Mouse (Mus musculus) MEL (cell line): ENCODE measurements around the gene Pknox2. TPM values are rescaled to one million over a fixed set of nuclear protein-coding genes. Genes with fewer than 3 reads are reported as not detected.

ENCODE experiments used
- DNase-seq: peaks from one replicate; pipeline ENCODE4 v3.0.0; 2011; ENCODE audit warnings: low read depth, low spot score
- H3K27ac ChIP-seq: 2 replicates; pipeline ENCODE4 v1.5.1; 2012; ENCODE audit warnings: low read depth, mild to moderate bottlenecking, control low read depth, low read length, moderate library complexity; ENCODE audit not compliant: control insufficient read depth
- H3K27me3 ChIP-seq, 2 experiments: fragments of 150-350 bp in 1 of 2; sonication (generic) in 1 of 2; 2 replicates each; pipeline ENCODE4 v1.6.1; 2012; ENCODE audit warnings: low read length in 2 of 2, mild to moderate bottlenecking in 2 of 2, improper control_type of control experiment in 1 of 2, moderate library complexity in 1 of 2; ENCODE audit not compliant: insufficient read depth in 2 of 2, control insufficient read depth in 1 of 2
- H3K36me3 ChIP-seq, 2 experiments: 2 replicates each; pipeline ENCODE4 v1.6.1; 2012 to 2014; ENCODE audit warnings: low read length in 2 of 2, improper control_type of control experiment in 1 of 2, inconsistent platforms in 1 of 2, mild to moderate bottlenecking in 1 of 2; ENCODE audit not compliant: insufficient read depth in 2 of 2, control insufficient read depth in 1 of 2
- H3K4me1 ChIP-seq, 2 experiments: fragments of 150-350 bp in 1 of 2; sonication (generic) in 1 of 2; 2 replicates each; pipeline ENCODE4 v1.6.1; 2012; ENCODE audit warnings: low read length in 2 of 2, improper control_type of control experiment in 1 of 2, mild to moderate bottlenecking in 1 of 2; ENCODE audit not compliant: insufficient read depth in 2 of 2, control insufficient read depth in 1 of 2
- H3K4me3 ChIP-seq, 2 experiments: fragments of 150-350 bp in 1 of 2; sonication (generic) in 1 of 2; 2 replicates each; pipeline ENCODE4 v1.5.1; 2012; ENCODE audit warnings: low read depth in 2 of 2, low read length in 2 of 2, mild to moderate bottlenecking in 2 of 2, moderate library complexity in 2 of 2, control low read depth in 1 of 2, improper control_type of control experiment in 1 of 2; ENCODE audit not compliant: control insufficient read depth in 1 of 2, insufficient read depth in 1 of 2
- H3K79me2 ChIP-seq: 2 replicates; pipeline ENCODE4 v1.6.1; 2012; ENCODE audit warnings: mild to moderate bottlenecking, low read length, moderate library complexity; ENCODE audit not compliant: control insufficient read depth, poor library complexity, insufficient read depth
- H3K9ac ChIP-seq: 2 replicates; pipeline ENCODE4 v1.6.1; 2012; ENCODE audit warnings: low read depth, mild to moderate bottlenecking, control low read depth, low read length, moderate library complexity; ENCODE audit not compliant: control insufficient read depth, poor library complexity, severe bottlenecking
- H3K9me3 ChIP-seq: fragments of 150-350 bp; sonication (generic); replicated peaks from 2 replicates; pipeline ENCODE4 v1.6.1; 2012; ENCODE audit warnings: mild to moderate bottlenecking, low read length, improper control_type of control experiment, moderate library complexity; ENCODE audit not compliant: insufficient read depth
- CHD1 ChIP-seq: IDR thresholded peaks from 2 replicates; pipeline ENCODE4 v1.6.1; 2012; ENCODE audit warnings: low read depth, mild to moderate bottlenecking, inconsistent platforms, low read length, improper control_type of control experiment
- CHD2 ChIP-seq: IDR thresholded peaks from 2 replicates; pipeline ENCODE4 v1.6.1; 2011; ENCODE audit warnings: low read length, improper control_type of control experiment
- CTCF ChIP-seq, 3 experiments: IDR thresholded peaks in 2 of 3; conservative IDR thresholded peaks in 1 of 3; 2 replicates each; pipeline ENCODE4 v1.5.1; 2011 to 2012; ENCODE audit warnings: low read length in 3 of 3, low read depth in 2 of 3, mild to moderate bottlenecking in 2 of 3, improper control_type of control experiment in 1 of 3, inconsistent platforms in 1 of 3, mixed read lengths in 1 of 3, moderate library complexity in 1 of 3; ENCODE audit not compliant: control insufficient read depth in 1 of 3, insufficient read depth in 1 of 3, poor library complexity in 1 of 3, severe bottlenecking in 1 of 3
- ELF1 ChIP-seq: IDR thresholded peaks from 2 replicates; pipeline ENCODE4 v1.6.1; 2014; ENCODE audit warnings: low read depth, mild to moderate bottlenecking, inconsistent platforms, low read length, improper control_type of control experiment, moderate library complexity
- EP300 ChIP-seq, 2 experiments: IDR thresholded peaks; 2 replicates each; pipeline ENCODE4 v1.6.1; 2011; ENCODE audit warnings: improper control_type of control experiment in 2 of 2, low read length in 2 of 2, low read depth in 1 of 2, mild to moderate bottlenecking in 1 of 2
- GABPA ChIP-seq: IDR thresholded peaks from 2 replicates; pipeline ENCODE4 v1.6.1; 2012; ENCODE audit warnings: low read depth, mild to moderate bottlenecking, inconsistent platforms, low read length, improper control_type of control experiment, moderate library complexity
- KAT2A ChIP-seq: conservative IDR thresholded peaks from 2 replicates; pipeline ENCODE4 v1.6.1; 2012; ENCODE audit warnings: low read depth, low read length, improper control_type of control experiment, inconsistent platforms
- MAFK ChIP-seq: IDR thresholded peaks from 2 replicates; pipeline ENCODE4 v1.6.1; 2011; ENCODE audit warnings: low read depth, mild to moderate bottlenecking, low read length, improper control_type of control experiment, borderline replicate concordance
- MAX ChIP-seq: IDR thresholded peaks from 2 replicates; pipeline ENCODE4 v1.6.1; 2011; ENCODE audit warnings: low read length, improper control_type of control experiment
- MEF2A ChIP-seq: IDR thresholded peaks from 2 replicates; pipeline ENCODE4 v1.6.1; 2014; ENCODE audit warnings: low read depth, mild to moderate bottlenecking, inconsistent platforms, low read length, improper control_type of control experiment; ENCODE audit not compliant: poor library complexity, insufficient replicate concordance, severe bottlenecking; ENCODE audit errors: extremely low read depth
- MXI1 ChIP-seq: IDR thresholded peaks from 2 replicates; pipeline ENCODE4 v1.6.1; 2011; ENCODE audit warnings: mild to moderate bottlenecking, low read depth, low read length, improper control_type of control experiment
- MYC ChIP-seq: IDR thresholded peaks from 2 replicates; pipeline ENCODE4 v1.6.1; 2011; ENCODE audit warnings: low read depth, mild to moderate bottlenecking, low read length, improper control_type of control experiment, moderate library complexity
- NELFE ChIP-seq: IDR thresholded peaks from 2 replicates; pipeline ENCODE4 v1.6.1; 2011; ENCODE audit warnings: low read depth, low read length, improper control_type of control experiment
- NRF1 ChIP-seq: IDR thresholded peaks from 2 replicates; pipeline ENCODE4 v1.6.1; 2014; ENCODE audit warnings: low read depth, mild to moderate bottlenecking, inconsistent platforms, low read length, improper control_type of control experiment, moderate library complexity; ENCODE audit not compliant: poor library complexity, insufficient read depth, severe bottlenecking
- POLR2A ChIP-seq, 2 experiments: IDR thresholded peaks; 2 replicates each; pipeline ENCODE4 v1.6.1; 2011 to 2012; ENCODE audit warnings: low read length in 2 of 2, mild to moderate bottlenecking in 2 of 2, control low read depth in 1 of 2, improper control_type of control experiment in 1 of 2, low read depth in 1 of 2, moderate library complexity in 1 of 2; ENCODE audit not compliant: control insufficient read depth in 1 of 2, insufficient read depth in 1 of 2, poor library complexity in 1 of 2
- POLR2AphosphoS2 ChIP-seq: IDR thresholded peaks from 2 replicates; pipeline ENCODE4 v1.6.1; 2011; ENCODE audit warnings: low read length, improper control_type of control experiment
- RAD21 ChIP-seq: IDR thresholded peaks from 2 replicates; pipeline ENCODE4 v1.6.1; 2011; ENCODE audit warnings: mild to moderate bottlenecking, low read depth, low read length, improper control_type of control experiment
- RCOR1 ChIP-seq: IDR thresholded peaks from 2 replicates; pipeline ENCODE4 v1.6.1; 2012; ENCODE audit warnings: low read depth, mild to moderate bottlenecking, inconsistent platforms, low read length, improper control_type of control experiment
- SIN3A ChIP-seq: IDR thresholded peaks from 2 replicates; pipeline ENCODE4 v1.6.1; 2012; ENCODE audit warnings: low read length, improper control_type of control experiment, inconsistent platforms
- SMC3 ChIP-seq: IDR thresholded peaks from 2 replicates; pipeline ENCODE4 v1.6.1; 2011; ENCODE audit warnings: low read depth, low read length, improper control_type of control experiment
- TBP ChIP-seq: IDR thresholded peaks from 2 replicates; pipeline ENCODE4 v1.8.0; 2011; ENCODE audit warnings: low read depth, low read length, improper control_type of control experiment
- ZC3H11A ChIP-seq: IDR thresholded peaks from 2 replicates; pipeline ENCODE4 v1.6.1; 2012; ENCODE audit warnings: low read depth, mild to moderate bottlenecking, inconsistent platforms, low read length, improper control_type of control experiment
- ZKSCAN1 ChIP-seq: IDR thresholded peaks from 2 replicates; pipeline ENCODE4 v1.6.1; 2012; ENCODE audit warnings: low read depth, mild to moderate bottlenecking, inconsistent platforms, low read length, improper control_type of control experiment, moderate library complexity
- ZMIZ1 ChIP-seq: IDR thresholded peaks from 2 replicates; pipeline ENCODE4 v1.6.1; 2012; ENCODE audit warnings: low read depth, mild to moderate bottlenecking, inconsistent platforms, low read length, improper control_type of control experiment, moderate library complexity
- ZNF384 ChIP-seq: IDR thresholded peaks from 2 replicates; pipeline ENCODE4 v1.6.1; 2012; ENCODE audit warnings: low read depth, mild to moderate bottlenecking, inconsistent platforms, low read length, improper control_type of control experiment
- polyA plus RNA-seq, 2 experiments: library from polyadenylated mRNA; stranded (reverse) in 1 of 2; unstranded in 1 of 2; fragments of >175 nt in 1 of 2; fragments of >200 nt in 1 of 2; gene quantifications; 2 replicates each; pipeline versions ENCODE4 v1.2.1 to v1.2.4; 2012; ENCODE audit warnings: low replicate concordance in 2 of 2, low read depth in 1 of 2; ENCODE audit not compliant: insufficient read length in 2 of 2, insufficient read depth in 1 of 2, missing spikeins in 1 of 2
- total RNA-seq: library from RNA; depleted of rRNA; stranded (reverse); fragments of 300-350 nt; gene quantifications from 2 replicates; pipeline ENCODE4 v1.2.3, GENCODE M21; 2012

Gene Pknox2
- total and polyA plus RNA-seq, 3 experiments = not detected

DNA sequence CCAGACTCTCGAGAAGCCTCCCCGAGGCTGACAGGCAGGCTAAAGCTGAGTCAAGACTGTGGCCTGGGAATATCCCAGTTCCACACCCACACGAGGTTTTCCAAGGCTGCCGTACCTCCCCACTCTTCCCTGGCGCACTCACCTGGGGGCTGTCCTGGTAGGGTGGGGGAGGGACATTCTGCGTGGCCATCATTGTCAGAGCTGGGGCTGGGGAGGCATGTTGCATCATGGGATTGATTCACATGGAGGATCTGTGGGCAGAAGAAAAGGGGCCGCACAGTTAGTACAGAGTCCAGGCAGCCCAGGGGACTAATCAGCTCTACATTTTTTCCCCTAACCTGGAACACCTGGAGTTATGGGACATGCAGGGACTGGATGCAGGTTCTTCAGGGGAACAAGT lies 179.0 kb downstream of the Pknox2 start:
- Histone ChIP-seq H3K27me3 (no peaks in the 10 kb centered on the region; a peak in 1 of 4 replicates), H3K27ac (no peak overlapping the region), H3K36me3 (no peaks in the 10 kb centered on the region), H3K79me2 (no peaks in the 10 kb centered on the region), H3K4me1 (no peaks in the 10 kb centered on the region), H3K9ac (no peak overlapping the region), H3K4me3 (no peak overlapping the region), H3K9me3 (no peaks in the 10 kb centered on the region)
- no peak for DNase-seq
- no peak for TF ChIP-seq SMC3
- no peak for TF ChIP-seq KAT2A
- TF ChIP-seq MXI1 = no peak
- no peak for TF ChIP-seq ZNF384
- no peak for TF ChIP-seq POLR2A (IDR thresholded peaks at IDR 0.05; ENCODE audit: control insufficient read depth in 1 of 2, insufficient read depth in 1 of 2, low read depth in 1 of 2, low read length in 2 of 2, poor library complexity in 1 of 2)
- no peak for TF ChIP-seq EP300 (IDR thresholded peaks at IDR 0.05; ENCODE audit: low read depth in 1 of 2, low read length in 2 of 2)
- no peak for TF ChIP-seq MEF2A
- TF ChIP-seq ELF1 = no peak
- TF ChIP-seq CHD1 = no peak
- no peak for TF ChIP-seq TBP
- TF ChIP-seq MAX = no peak
- no peak for TF ChIP-seq POLR2AphosphoS2
- no peak for TF ChIP-seq CHD2
- no peak for TF ChIP-seq NRF1
- TF ChIP-seq ZKSCAN1 = no peak
- TF ChIP-seq MAFK = no peak
- TF ChIP-seq MYC = no peak
- TF ChIP-seq NELFE = no peak

DNA sequence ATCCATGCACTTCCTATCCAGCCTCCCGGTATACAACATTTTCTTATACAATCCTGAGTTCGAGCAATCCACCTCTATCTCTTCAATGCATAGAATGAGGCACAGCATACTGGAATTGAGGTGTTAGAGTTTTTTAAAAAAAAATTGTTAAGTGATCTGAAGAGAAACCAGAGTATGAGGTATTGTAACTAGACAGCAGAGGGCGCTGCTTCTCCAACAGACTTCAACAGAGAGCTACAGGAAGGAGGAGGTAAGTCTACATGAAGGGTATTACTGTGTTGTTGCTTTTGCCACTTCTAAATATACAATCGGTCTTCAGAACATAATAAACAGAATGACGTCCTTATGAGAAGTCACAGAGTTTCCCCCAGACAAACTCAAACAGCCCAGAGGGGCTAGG lies 181.5 kb downstream of the Pknox2 start:
- peak; percentile 69 for DNase-seq
- Histone ChIP-seq H3K9me3 (no peaks in the 10 kb centered on the region), H3K4me1 (no peaks in the 10 kb centered on the region), H3K9ac (no peak overlapping the region), H3K79me2 (no peaks in the 10 kb centered on the region), H3K27ac (no peak overlapping the region), H3K27me3 (peaks cover 0 to 1% of the 10 kb centered on the region in 2 experiments; a peak in 3 of 4 replicates)
- TF ChIP-seq CHD1 (no peak), RCOR1 (no peak), KAT2A (no peak), ZC3H11A (peak; percentile 17; the same call in 1 of the 2 replicates), GABPA (no peak), ZKSCAN1 (no peak), SIN3A (no peak), CTCF (IDR thresholded peaks at IDR 0.05 in 2 of 3, conservative IDR thresholded peaks at IDR 0.05 in 1 of 3; ENCODE audit: control insufficient read depth in 1 of 3, insufficient read depth in 1 of 3, low read depth in 2 of 3, low read length in 3 of 3, poor library complexity in 1 of 3, severe bottlenecking in 1 of 3) (peak; percentile 41 to 67 (median 54); a peak in 5 of 6 replicates), ZMIZ1 (no peak), ZNF384 (peak; percentile 67), RAD21 (peak; percentile 58), POLR2AphosphoS2 (no peak), NRF1 (no peak), SMC3 (peak; percentile 68)
- TF ChIP-seq, all 39 proteins: peak for 5
- H3K36me3 ChIP-seq = no peaks in the 10 kb centered on the region
- H3K4me3 ChIP-seq = no peak overlapping the region
